Mouse (Mus musculus) lung, postnatal 0 days (tissue): Measurements from ENCODE around the gene Kcnh4. TPM values are rescaled to one million over a fixed set of nuclear protein-coding genes. Genes with fewer than 3 reads are reported as not detected.

Source experiments
- ATAC-seq: fragments of 200-750 bp; cut with Nextera tagmentation; 2 replicates; pipeline ENCODE4 v1.8.0; 2017; ENCODE audit warnings: moderate library complexity
- DNase-seq: peaks from one replicate; pipeline ENCODE4 v3.0.0-alpha.2; 2016; ENCODE audit warnings: low spot score
- H3K27ac ChIP-seq: fragments of 300-500 bp; sonication (generic); 2 replicates; pipeline ENCODE4 v1.5.1; 2014; ENCODE audit warnings: antibody characterized with exemption, mild to moderate bottlenecking, low read length, mixed read lengths
- H3K27me3 ChIP-seq: fragments of 300-500 bp; sonication (generic); replicated peaks from 2 replicates; pipeline ENCODE4 v1.6.1; 2014; ENCODE audit warnings: low read length, mixed read lengths; ENCODE audit not compliant: insufficient read depth
- H3K36me3 ChIP-seq: fragments of 300-500 bp; sonication (generic); 2 replicates; pipeline ENCODE4 v1.6.1; 2014; ENCODE audit warnings: low read length, mixed read lengths; ENCODE audit not compliant: insufficient read depth
- H3K4me1 ChIP-seq: fragments of 300-500 bp; sonication (generic); 2 replicates; pipeline ENCODE4 v1.6.1; 2014; ENCODE audit warnings: antibody characterized with exemption, low read depth, low read length, mixed read lengths; ENCODE audit not compliant: insufficient read depth
- H3K4me2 ChIP-seq: fragments of 300-500 bp; sonication (generic); replicated peaks from 2 replicates; pipeline ENCODE4 v1.6.1; 2014; ENCODE audit warnings: low read depth, mild to moderate bottlenecking, low read length, moderate library complexity, mixed read lengths
- H3K4me3 ChIP-seq: fragments of 300-500 bp; sonication (generic); 2 replicates; pipeline ENCODE4 v1.5.1; 2014; ENCODE audit warnings: low read depth, low read length
- H3K9ac ChIP-seq: fragments of 300-500 bp; sonication (generic); replicated peaks from 2 replicates; pipeline ENCODE4 v1.6.1; 2014; ENCODE audit warnings: low read depth, mild to moderate bottlenecking
- H3K9me3 ChIP-seq: fragments of 300-500 bp; sonication (generic); 2 replicates; pipeline ENCODE4 v1.6.1; 2016; ENCODE audit warnings: low read length, mixed read lengths
- CTCF ChIP-seq: IDR thresholded peaks from 2 replicates; pipeline ENCODE4 v1.5.1; 2016; ENCODE audit warnings: antibody characterized with exemption, mild to moderate bottlenecking
- EP300 ChIP-seq: IDR thresholded peaks from 2 replicates; pipeline ENCODE4 v1.6.1; 2016; ENCODE audit warnings: antibody characterized with exemption, mild to moderate bottlenecking, control low read depth
- WGBS: fragments of 180-500 bp; shearing (Covaris S2); extraction: QIAGEN DNeasy Blood & Tissue Kit; methylation state at CpG from one replicate; pipeline ENCODE4 v1.1.7; 2014; 5-methylcytosine and 5-hydroxymethylcytosine counted together
- polyA plus RNA-seq: library from polyadenylated mRNA; unstranded; fragments of >200 nt; fragmentation: Nextera tagmentation; extraction: Ambion mirVana; gene quantifications from 2 replicates; pipeline ENCODE4 v1.2.1, GENCODE M21; 2015

Gene Kcnh4
- polyA plus RNA-seq, 1 experiment from 2014 or later, result not detected

- WGBS, result 89% methylated on average over 6 of the region's 6 CpGs
- DNase-seq, result no peak
- no peak overlapping the region for H3K27ac ChIP-seq
Observed at GRCm38 (mm10) chr11:100730477-100731205, 29.1 kb downstream of the Kcnh4 start.

GRCm38 (mm10) chr11:100729976-100730375 lies 29.8 kb downstream of the Kcnh4 start:
- WGBS, result 77% methylated on average over 4 of the region's 4 CpGs
- H3K27me3 ChIP-seq, result no peaks in the 10 kb centered on the region
- peaks cover 5% of the 10 kb centered on the region for H3K4me1 ChIP-seq
- H3K27ac ChIP-seq, result no peak overlapping the region
- no peak for DNase-seq
- no peak overlapping the region for H3K9ac ChIP-seq
- ATAC-seq, result no peak
- no peak for TF ChIP-seq EP300
- no peak for TF ChIP-seq CTCF
- no peaks in the 10 kb centered on the region for H3K9me3 ChIP-seq
- no peak overlapping the region for H3K4me2 ChIP-seq
- no peak overlapping the region for H3K4me3 ChIP-seq
- no peaks in the 10 kb centered on the region for H3K36me3 ChIP-seq

More at GRCm38 (mm10) chr11:100730477-100731205, 29.1 kb downstream of the Kcnh4 start:
- no peak for ATAC-seq
- Histone ChIP-seq H3K9me3 (no peaks in the 10 kb centered on the region), H3K27me3 (no peaks in the 10 kb centered on the region), H3K36me3 (no peaks in the 10 kb centered on the region), H3K4me1 (peaks cover under 1% of the 10 kb centered on the region; the same call in 1 of the 2 replicates), H3K9ac (no peak overlapping the region), H3K4me3 (no peak overlapping the region), H3K4me2 (no peak overlapping the region)
- TF ChIP-seq CTCF (no peak), EP300 (no peak)

GRCm38 (mm10) chr11:100728601-100729000 lies 31.1 kb downstream of the Kcnh4 start:
- Histone ChIP-seq H3K4me2 (no peak overlapping the region), H3K9me3 (no peaks in the 10 kb centered on the region), H3K36me3 (no peaks in the 10 kb centered on the region), H3K4me1 (peaks cover 13% of the 10 kb centered on the region), H3K27me3 (no peaks in the 10 kb centered on the region), H3K4me3 (no peak overlapping the region), H3K27ac (no peak overlapping the region), H3K9ac (no peak overlapping the region)
- DNase-seq, result no peak
- TF ChIP-seq CTCF (no peak), EP300 (no peak)
- no peak for ATAC-seq
- WGBS, result 82% methylated on average over 6 of the region's 6 CpGs

- ATAC-seq, result no peak
- DNase-seq, result no peak
- no peak overlapping the region for H3K27ac ChIP-seq
- WGBS, result 91% methylated on average over 3 of the region's 3 CpGs
- no peak overlapping the region for H3K4me2 ChIP-seq
- no peak overlapping the region for H3K9ac ChIP-seq
- no peak overlapping the region for H3K4me3 ChIP-seq
- peaks cover 17% of the 10 kb centered on the region for H3K4me1 ChIP-seq
- no peaks in the 10 kb centered on the region for H3K9me3 ChIP-seq
- H3K27me3 ChIP-seq, result no peaks in the 10 kb centered on the region
- H3K36me3 ChIP-seq, result no peaks in the 10 kb centered on the region
- TF ChIP-seq CTCF, result no peak
- TF ChIP-seq EP300, result no peak
Observed at GRCm38 (mm10) chr11:100727201-100727600, 32.5 kb downstream of the Kcnh4 start.

GRCm38 (mm10) chr11:100724919-100725512 lies 34.7 kb downstream of the Kcnh4 start:
- Histone ChIP-seq H3K27me3 (no peaks in the 10 kb centered on the region), H3K9me3 (no peaks in the 10 kb centered on the region), H3K27ac (peak overlapping the region; percentile 72), H3K4me1 (peaks cover 29% of the 10 kb centered on the region), H3K4me2 (no peak overlapping the region), H3K4me3 (no peak overlapping the region), H3K36me3 (no peaks in the 10 kb centered on the region), H3K9ac (0 out of 2 replicates have a peak overlapping the region, but pooled peaks have one; percentile 8)
- WGBS, result 16% methylated on average over 5 of the region's 5 CpGs
- peak; percentile 76 for DNase-seq
- peak; percentile 87 for ATAC-seq
- no peak for TF ChIP-seq CTCF
- peak; percentile 73 for TF ChIP-seq EP300

GRCm38 (mm10) chr11:100722493-100723028 lies 37.2 kb downstream of the Kcnh4 start:
- 34% methylated on average over 2 of the region's 2 CpGs for WGBS
- H3K4me2 ChIP-seq, result no peak overlapping the region
- peaks cover 13% of the 10 kb centered on the region for H3K36me3 ChIP-seq
- H3K27ac ChIP-seq, result peak overlapping the region; percentile 71; the same call in 1 of the 2 replicates
- peaks cover 36% of the 10 kb centered on the region for H3K4me1 ChIP-seq
- no peaks in the 10 kb centered on the region for H3K9me3 ChIP-seq
- no peak overlapping the region for H3K9ac ChIP-seq
- TF ChIP-seq EP300 (no peak), CTCF (no peak)
- no peak for DNase-seq
- H3K27me3 ChIP-seq, result no peaks in the 10 kb centered on the region
- no peak for ATAC-seq
- H3K4me3 ChIP-seq, result no peak overlapping the region
